Mouse (Mus musculus) small intestine, adult 2 months (tissue): ENCODE measurements around the gene Mx1. TPM values are rescaled to one million over a fixed set of nuclear protein-coding genes. Genes with fewer than 3 reads are reported as not detected.

Experiments used
- H3K27ac ChIP-seq: fragments of 200-500 bp; 2 replicates; pipeline ENCODE4 v1.5.1; 2012; ENCODE audit warnings: low read depth, low read length, control low read depth, inconsistent platforms; ENCODE audit not compliant: insufficient read depth
- H3K27me3 ChIP-seq: fragments of 200-500 bp; 2 replicates; pipeline ENCODE4 v1.6.1; 2012; ENCODE audit warnings: mild to moderate bottlenecking, moderate library complexity, low read length, inconsistent platforms; ENCODE audit not compliant: control insufficient read depth, insufficient read depth
- H3K36me3 ChIP-seq: fragments of 200-500 bp; 2 replicates; pipeline ENCODE4 v1.6.1; 2012; ENCODE audit warnings: mild to moderate bottlenecking, low read length, control low read depth, inconsistent platforms; ENCODE audit not compliant: control insufficient read depth, insufficient read depth
- H3K4me1 ChIP-seq: fragments of 200-500 bp; 2 replicates; pipeline ENCODE4 v1.6.1; 2012; ENCODE audit warnings: low read length, inconsistent platforms, mixed read lengths; ENCODE audit not compliant: control insufficient read depth, insufficient read depth, insufficient read length
- H3K4me3 ChIP-seq: fragments of 200-500 bp; 2 replicates; pipeline ENCODE4 v1.5.1; 2012; ENCODE audit warnings: low read depth, mild to moderate bottlenecking, control low read depth, inconsistent platforms, low read length, moderate library complexity
- CTCF ChIP-seq: fragments of 200-500 bp; IDR thresholded peaks from 2 replicates; pipeline ENCODE4 v1.5.1; 2012; ENCODE audit warnings: low read depth, mild to moderate bottlenecking, control low read depth, inconsistent platforms, low read length, moderate library complexity, mixed read lengths; ENCODE audit not compliant: insufficient replicate concordance, insufficient read length; ENCODE audit errors: extremely low read depth
- POLR2A ChIP-seq: fragments of 200-500 bp; IDR thresholded peaks from 2 replicates; pipeline ENCODE4 v1.6.1; 2012; ENCODE audit warnings: low read depth, mild to moderate bottlenecking, control low read depth, inconsistent platforms, low read length, moderate library complexity
- WGBS: fragments of 180-500 bp; shearing (Covaris S2); methylation state at CpG from one replicate; pipeline ENCODE4 v1.1.7; 2018; 5-methylcytosine and 5-hydroxymethylcytosine counted together
- polyA plus RNA-seq: library from polyadenylated mRNA; depleted of rRNA; stranded (reverse); fragments of >200 nt; gene quantifications from 2 replicates; pipeline ENCODE4 v1.2.3, GENCODE M21; 2012; rRNA removed

The Mx1 gene
- polyA plus RNA-seq, 1 experiment = 1.2 TPM

DNA sequence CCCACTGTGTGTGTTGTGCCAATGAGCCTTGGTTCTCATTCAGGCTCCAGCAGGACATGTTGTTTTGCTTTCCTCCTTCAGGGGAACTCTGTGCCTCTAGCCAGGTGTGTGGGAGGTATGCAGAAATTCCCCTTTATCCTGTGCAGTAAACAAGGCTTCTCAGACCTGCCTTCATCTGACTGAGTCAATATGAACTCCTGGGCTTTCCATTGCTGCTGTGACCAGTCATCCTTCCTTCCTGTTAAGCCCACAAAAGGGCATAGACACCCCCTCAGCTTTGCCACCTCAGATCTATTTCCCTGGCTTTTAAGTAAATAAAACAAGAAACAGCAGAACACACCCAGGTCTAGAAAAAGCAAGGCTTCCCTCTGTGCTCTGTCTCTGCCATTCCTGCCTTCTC lies 61.0 kb downstream of the Mx1 start:
- Histone ChIP-seq H3K4me3 (no peak overlapping the region), H3K4me1 (no peaks in the 10 kb centered on the region), H3K36me3 (no peaks in the 10 kb centered on the region), H3K27me3 (no peaks in the 10 kb centered on the region), H3K27ac (no peak overlapping the region)
- no peak for TF ChIP-seq CTCF
- TF ChIP-seq POLR2A = no peak

DNA sequence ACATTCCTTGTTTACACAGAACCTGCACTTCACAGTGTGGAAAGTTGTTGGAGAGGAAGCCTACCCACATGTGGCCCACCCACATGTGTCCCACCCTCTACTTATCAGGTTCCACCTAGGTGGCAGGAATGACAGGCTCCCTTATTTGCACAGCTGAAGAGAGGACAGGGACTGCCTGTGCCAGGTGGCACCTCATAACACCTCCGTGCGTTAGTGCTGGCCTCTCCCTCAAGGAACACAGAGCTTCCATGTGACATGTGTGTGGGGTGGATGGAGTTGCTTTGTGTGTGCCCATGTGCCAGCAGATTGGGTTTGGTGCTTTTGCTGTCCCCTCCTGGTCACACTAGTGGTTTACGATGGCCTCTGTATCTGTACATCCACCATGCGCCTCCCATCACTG lies 62.7 kb downstream of the Mx1 start:
- no peaks in the 10 kb centered on the region for H3K27me3 ChIP-seq
- TF ChIP-seq CTCF (no peak), POLR2A (no peak)
- H3K4me1 ChIP-seq = no peaks in the 10 kb centered on the region
- WGBS = 68% methylated on average over 4 of the region's 4 CpGs
- no peak overlapping the region for H3K4me3 ChIP-seq
- H3K27ac ChIP-seq = no peak overlapping the region
- no peaks in the 10 kb centered on the region for H3K36me3 ChIP-seq

GRCm38 (mm10) chr16:97397945-97398531 lies 64.7 kb downstream of the Mx1 start:
- H3K27me3 ChIP-seq = no peaks in the 10 kb centered on the region
- H3K4me3 ChIP-seq = no peak overlapping the region
- 71% methylated on average over 2 of the region's 2 CpGs for WGBS
- no peak overlapping the region for H3K27ac ChIP-seq
- H3K36me3 ChIP-seq = no peaks in the 10 kb centered on the region
- no peaks in the 10 kb centered on the region for H3K4me1 ChIP-seq
- TF ChIP-seq POLR2A (no peak), CTCF (no peak)

Other genes starting within 250 kb of the Mx1 start
- gene Bace2, start 106.2 kb downstream of the Mx1 start, polyA plus RNA-seq = 2.0 and 7.4 TPM in 2 replicates
- gene Fam3b, start 51.9 kb upstream of the Mx1 start, polyA plus RNA-seq = 64.5 and 78.2 TPM in 2 replicates
- gene Tmprss2, start 148.3 kb upstream of the Mx1 start, polyA plus RNA-seq = 39.8 and 71.1 TPM in 2 replicates